Mouse (Mus musculus) brain, embryonic 14.5 days (tissue): Measurements from ENCODE around the gene Cbx7.

Experiments used
- CTCF ChIP-seq: fragments of 200-500 bp; IDR thresholded peaks from 2 replicates; pipeline ENCODE4 v1.5.1; 2012; ENCODE audit warnings: inconsistent platforms, mild to moderate bottlenecking, moderate library complexity, borderline replicate concordance; ENCODE audit not compliant: insufficient read depth, insufficient read length; ENCODE audit errors: extremely low read depth
- POLR2A ChIP-seq: fragments of 200-500 bp; IDR thresholded peaks from 2 replicates; pipeline ENCODE4 v1.6.1; 2012; ENCODE audit warnings: mild to moderate bottlenecking, inconsistent platforms, borderline replicate concordance; ENCODE audit not compliant: poor library complexity, insufficient read depth, insufficient read length, severe bottlenecking; ENCODE audit errors: extremely low read depth

- TF ChIP-seq CTCF = no peak
- no peak for TF ChIP-seq POLR2A
Measured at GRCm38 (mm10) chr15:79933670-79934514, 37.0 kb downstream of the Cbx7 start.
